Mouse (Mus musculus): ENCODE data around the gene Sh2b1.

Gene Sh2b1

DNA sequence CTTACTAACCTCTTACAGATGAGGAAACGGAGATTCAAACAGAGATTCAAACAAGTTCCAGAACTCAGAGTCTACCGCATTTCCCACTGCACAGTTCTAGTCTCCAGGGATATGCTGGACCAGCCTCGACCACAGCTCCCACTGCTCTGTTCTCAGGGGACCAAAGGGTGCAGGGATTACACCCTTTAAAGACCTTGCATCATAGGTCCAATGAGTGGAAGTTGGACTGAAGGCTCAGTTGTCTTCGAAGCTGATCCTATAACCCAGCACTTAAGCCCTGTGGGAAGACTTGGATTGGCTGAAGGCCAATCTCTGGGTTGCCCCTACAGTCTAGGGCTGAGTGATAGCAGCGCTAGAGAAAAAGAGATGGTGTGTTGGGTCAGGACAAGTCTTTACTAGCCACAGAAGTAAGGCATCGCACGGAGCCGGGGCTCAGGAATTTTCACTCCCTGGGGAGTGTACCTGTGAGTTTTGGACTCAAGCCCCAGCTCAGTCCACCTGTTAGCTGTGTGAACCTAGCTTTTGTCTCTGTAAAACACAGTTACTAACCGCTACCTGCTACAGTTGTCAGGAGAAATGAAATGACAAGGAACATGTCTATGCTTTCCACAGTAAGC is 1.6 kb downstream of the Sh2b1 start:
- DNase-seq, result no peak

DNA sequence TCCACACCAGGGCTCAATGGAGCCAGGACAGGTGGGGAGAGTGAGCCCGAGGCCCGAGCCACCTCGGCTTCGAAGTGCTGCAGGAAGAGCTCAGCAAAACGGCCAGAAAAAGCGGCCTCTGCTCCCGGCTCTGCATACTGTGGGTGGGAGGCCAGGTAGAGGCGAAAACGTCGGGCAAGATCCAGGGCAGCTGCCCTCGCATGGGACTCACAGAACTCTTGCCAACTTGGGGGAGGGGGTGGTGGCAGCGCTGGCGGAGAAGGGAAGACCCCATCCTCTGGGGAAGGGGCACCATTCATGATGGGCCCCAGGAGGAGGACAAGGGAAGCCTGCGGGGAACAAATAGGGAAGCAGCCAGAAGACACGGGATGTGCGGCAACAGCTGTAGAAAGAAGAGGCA is 2.5 kb downstream of the Sh2b1 start:
- no peak for DNase-seq

DNA sequence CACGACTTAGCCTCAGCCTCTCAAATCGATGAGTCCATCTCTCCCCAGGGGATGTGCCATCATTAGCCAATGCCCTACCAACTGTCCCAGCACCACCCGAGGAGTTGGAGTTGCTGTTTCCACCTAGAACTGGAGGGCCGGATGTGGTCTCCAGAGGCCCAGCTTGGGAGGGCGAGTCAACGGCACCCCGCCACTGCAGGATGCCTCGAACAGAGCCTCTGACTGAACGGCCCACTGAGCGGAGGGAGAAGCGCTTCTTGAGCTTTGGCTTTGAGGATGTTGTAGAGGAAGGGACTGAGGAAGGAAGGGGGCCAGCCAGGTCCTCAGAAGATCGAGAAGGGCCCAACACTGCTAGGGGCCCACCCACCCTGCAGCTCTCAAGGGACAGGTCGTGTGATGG is 2.9 kb downstream of the Sh2b1 start:
- no peak for DNase-seq

DNA sequence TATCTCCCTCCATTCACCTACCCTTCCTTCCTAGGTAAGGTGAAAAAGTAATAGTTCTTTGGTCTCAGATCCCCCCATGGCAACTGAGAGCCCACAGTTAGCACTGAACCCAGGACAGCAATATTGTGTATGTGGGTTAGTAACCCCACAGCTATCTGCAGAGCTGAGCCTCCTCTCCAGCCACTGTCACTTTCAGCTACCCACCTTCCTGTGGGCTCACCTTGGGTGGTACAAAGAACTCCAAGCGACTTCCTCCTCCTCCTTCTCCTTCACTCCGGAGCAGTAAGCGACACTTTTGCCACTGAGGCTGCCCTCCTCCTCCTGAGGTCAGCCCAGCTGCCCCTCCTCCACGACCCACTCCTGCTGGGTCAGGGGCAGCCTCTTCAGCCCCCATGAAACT is 3.4 kb downstream of the Sh2b1 start:
- DNase-seq, result no peak

DNA sequence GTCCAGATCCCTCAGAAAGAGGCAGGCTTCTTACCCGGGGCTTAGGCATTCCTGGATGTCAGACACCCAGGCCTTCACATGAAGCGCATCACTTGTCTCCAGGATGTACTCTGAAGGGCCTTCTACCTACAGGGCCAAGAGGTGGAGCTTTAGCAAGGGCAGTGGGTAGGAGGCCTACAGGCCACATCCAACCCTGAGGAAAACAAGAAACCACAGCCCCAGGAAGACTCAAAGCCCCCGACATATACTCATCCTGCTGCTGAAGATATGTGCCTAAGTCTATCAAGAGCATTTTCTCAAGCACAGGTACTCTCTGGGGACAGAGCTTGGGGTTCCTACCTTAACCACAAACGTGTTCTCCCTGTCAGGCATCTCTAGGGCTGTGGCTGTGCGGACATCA is 3.9 kb downstream of the Sh2b1 start:
- no peak for DNase-seq

DNA sequence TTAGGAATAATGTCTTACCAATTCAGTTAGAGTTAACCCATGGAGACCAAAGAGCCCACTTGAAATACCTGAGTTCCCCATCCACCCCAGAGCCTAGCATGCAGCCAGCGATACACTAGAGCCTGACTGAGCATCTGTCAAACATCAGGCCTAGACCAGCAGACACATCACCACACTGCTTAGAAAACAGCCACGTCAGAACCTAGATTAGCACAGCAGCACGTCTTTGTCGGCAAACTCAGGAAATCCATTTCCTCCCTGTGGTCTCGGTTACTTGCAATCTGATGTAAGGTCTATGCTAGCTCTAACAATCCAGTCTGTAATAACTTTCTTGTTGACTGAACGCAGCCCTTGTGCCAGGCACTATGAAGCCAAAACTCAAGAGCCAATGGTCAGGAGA is 5.1 kb downstream of the Sh2b1 start:
- DNase-seq, result no peak

DNA sequence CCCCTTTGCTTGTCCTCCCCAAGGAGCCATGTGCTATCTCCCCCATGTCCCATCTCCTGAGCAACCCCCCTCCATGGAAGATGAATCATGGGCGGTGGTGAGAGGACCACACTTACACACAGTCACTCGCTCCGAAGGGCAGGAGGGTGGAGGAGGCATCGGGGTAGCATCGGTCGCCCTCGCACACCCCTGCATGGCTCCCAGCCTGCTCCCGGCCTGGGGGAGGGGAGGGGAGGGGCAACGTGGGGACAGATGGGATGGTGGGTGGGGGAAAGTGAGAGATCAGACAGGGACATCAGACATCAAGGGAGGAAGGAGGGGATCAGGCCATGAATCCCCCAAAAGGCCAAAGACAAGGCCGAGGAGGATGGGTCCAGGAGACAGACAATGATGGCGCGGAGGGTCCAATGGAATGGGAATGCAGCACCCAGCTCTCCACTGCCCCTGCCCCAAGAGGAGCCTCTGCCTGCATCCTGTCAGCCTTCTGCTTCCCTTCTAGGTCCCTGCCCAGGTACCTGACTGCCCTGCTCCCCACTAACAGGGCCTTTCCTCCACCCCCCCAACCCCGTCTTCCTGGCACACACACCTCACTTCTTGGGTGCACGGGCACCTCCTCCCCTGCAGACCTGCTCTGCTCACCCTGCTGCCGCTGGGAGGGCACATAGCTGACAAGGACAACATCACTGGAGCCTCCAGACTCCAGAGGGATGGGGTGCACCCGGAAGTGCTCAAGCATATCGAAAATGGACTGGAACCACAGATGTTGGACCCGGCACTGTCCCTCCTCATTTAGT is 7.2 kb downstream of the Sh2b1 start:
- no peak for DNase-seq

DNA sequence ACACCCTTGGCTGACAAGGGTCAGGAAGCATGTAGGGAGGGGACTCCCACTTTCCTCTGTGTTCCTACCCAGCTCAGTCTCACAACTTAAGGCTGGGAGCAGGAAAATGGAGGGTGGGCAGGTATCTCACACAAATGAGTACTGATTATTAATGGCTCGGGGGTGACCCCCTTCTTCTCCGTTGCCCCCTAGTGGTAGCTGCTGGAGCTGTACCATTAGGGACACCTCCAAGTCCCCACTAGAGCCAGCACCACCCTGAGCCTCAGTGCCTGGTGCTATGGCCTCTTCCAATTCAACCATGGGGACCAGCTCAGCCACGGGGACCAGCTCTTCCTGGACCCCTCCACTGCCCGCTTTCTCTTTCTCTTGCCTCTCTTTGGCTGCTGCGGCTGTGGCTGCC is 8.0 kb downstream of the Sh2b1 start:
- peak; percentile 31 to 32 for DNase-seq

DNA sequence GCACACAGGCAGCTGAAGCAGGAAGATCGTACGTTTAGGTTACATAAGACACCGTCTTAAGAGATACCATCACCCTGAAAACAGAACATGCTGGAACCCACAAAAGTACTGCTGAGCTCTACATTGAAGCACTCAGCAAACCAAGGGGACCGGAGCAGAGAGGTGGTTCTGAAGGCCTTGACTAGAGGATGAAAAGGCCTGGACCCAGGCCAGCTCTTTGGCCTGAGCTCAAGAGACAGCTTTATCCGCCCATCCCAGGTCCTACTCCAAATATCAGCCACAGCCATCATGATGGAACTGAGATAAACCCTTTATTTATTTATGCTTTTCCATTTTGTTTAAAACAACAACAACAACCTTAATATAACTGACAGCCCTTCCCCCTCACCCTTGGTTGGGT is 8.5 kb downstream of the Sh2b1 start:
- no peak for DNase-seq

DNA sequence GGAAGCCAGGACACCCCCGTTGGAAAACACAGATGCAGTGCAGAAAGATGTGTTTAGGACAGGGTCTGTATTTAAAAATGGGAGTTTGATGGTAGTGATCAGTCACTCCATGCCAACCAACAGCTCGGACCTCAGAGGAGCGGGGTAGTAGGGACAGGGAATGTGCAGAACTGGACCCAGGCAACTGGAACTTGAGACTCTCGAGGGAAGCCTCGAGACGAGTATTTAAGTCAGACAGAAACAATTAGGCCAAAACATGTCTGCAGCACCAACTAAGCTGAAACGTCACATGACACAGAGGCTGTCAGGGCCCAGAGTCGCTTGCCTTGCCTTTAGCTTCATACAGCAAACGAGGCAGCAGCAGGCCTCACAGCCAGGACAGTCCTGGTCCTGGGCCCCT is 9.1 kb downstream of the Sh2b1 start:
- DNase-seq, result no peak

DNA sequence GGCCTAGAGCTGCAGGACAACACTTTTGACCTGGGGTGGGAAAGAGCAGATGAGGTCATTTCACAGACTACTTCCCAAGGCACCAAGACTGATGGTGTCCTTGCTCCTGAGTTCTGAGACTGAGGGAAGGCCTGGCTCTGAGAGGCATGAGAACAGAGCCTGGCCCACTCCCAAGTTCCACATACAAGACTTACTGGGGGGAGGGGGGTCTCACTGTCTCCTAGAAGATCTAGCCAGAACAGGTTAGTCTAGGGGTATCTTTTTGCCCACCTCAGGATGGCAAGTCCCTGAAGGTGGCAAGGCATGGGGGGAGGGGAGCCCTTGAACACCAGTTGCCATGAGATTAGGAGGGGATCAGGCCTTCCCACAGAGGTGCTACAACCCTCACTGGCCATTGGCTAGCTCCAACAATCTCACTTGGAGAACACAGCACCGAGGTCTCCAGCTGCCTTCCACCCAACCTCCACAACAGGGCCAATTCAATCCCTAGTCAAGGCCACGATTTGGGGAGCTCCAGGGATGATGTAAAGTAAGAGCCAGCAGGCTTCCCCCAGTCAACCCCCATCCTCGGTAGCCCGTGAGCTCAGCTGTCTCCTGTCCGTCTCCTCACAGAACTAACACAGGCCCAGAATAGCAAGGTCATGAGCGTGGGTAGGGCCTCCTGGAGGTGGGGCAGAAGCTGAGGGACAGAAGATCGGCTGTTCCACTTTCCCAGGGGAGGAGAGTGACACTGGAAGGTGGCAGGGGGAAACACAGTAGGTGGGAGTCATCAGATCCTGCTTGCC is 9.8 kb downstream of the Sh2b1 start:
- no peak for DNase-seq

DNA sequence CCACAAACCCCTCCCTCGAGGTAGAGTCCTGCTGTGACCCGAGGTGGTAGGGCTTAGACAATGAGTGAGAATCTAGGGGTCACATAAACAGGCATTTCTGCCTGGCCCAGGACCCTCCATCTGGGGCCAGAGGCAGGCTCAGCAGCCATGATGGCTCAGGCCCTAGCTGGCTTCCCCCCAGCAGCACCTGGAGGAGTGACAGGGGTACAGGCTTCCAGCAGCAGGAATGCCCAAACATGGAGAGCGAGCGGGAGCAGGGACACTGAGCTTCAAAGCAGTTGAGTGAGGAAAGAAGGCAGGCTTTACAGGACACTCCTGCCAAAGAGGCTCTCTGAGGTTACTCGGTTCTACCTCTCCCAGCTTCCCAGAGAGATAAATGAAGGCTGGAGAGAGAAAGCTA is 10.4 kb downstream of the Sh2b1 start:
- no peak for DNase-seq

DNA sequence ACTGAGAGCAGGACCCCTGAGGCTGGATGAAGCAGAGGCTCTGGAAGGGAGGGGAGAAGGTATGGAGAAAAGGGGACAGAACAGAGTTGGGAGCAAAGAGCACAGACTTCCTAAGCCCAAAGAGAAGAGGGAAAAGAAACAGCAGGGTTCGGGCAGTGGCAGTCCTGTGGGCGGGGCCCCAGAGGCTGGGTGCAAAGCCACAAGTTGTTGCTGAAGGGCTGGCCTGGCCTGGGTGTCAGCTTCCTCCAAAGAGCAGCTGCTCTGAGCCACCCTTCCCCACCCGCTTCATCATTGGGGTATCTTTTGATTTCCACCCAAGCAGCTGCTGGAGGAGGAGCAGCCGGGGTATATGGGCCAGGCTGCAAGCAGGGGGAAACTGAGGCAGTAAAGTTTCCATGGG is 11.1 kb downstream of the Sh2b1 start:
- no peak for DNase-seq

DNA sequence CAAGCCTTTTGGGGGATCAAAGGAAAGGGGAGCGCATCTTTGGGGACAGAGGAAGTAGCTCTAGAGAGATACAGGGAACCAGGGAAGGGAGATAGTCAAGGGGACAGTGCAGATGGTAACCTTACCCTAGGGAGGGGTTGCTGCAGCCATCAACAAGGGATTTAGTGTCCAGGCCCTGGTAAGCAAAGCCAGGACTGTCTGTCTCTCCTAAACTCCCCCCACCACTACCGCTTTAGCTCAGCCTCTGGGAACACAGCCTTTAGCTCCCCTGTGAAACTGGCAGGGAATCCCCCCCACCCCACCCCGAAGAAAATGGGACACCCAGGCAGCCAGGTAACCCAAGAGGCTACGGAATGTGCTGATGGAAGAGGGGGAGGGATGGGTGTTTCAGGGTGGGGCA is 11.7 kb downstream of the Sh2b1 start:
- no peak for DNase-seq

DNA sequence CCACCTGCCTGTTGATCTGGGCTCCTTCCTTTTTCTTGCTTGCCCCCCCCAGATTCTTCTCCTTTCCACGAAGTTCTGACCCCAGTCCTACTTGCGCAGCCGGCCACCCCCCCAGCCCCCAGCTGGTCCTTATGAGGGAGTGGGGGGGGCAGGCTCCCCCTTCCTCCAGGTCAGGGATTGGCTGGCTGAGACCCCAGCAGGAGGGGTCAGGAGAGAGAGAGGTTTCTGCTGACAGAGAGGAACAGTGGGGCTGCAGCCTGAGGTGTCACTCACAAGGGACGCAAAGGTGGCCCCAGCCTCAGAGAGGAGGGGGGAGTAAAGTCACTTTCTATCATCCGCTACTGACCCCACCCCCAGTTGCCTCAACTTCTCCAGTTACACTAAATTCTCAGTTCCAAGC is 12.2 kb downstream of the Sh2b1 start, which contains the start of gene Atp2a1:
Atp2a1 (minus strand) TSS at position 105 of the 400 bp plus-strand sequence.
- DNase-seq, result no peak

DNA sequence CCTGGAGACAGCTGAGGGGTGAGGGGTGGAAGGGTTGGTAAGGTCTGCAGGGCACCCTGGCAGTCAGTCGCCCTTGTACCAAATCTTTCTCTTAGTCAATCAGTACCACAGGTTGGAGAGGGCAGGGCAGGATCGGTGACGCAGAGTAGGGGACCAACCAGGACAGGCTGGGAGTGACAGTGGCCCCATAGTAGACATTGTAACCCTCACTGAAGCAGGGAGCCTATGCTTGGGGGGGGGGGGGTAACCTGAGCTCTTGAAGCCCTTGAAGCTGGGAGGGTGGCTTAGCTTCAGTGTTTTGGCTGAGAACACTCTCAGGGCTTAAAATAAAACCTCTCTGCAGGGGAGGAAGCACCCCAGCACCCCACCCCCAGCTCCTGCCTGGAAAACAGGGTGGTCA is 13.6 kb downstream of the Sh2b1 start:
- DNase-seq, result no peak

DNA sequence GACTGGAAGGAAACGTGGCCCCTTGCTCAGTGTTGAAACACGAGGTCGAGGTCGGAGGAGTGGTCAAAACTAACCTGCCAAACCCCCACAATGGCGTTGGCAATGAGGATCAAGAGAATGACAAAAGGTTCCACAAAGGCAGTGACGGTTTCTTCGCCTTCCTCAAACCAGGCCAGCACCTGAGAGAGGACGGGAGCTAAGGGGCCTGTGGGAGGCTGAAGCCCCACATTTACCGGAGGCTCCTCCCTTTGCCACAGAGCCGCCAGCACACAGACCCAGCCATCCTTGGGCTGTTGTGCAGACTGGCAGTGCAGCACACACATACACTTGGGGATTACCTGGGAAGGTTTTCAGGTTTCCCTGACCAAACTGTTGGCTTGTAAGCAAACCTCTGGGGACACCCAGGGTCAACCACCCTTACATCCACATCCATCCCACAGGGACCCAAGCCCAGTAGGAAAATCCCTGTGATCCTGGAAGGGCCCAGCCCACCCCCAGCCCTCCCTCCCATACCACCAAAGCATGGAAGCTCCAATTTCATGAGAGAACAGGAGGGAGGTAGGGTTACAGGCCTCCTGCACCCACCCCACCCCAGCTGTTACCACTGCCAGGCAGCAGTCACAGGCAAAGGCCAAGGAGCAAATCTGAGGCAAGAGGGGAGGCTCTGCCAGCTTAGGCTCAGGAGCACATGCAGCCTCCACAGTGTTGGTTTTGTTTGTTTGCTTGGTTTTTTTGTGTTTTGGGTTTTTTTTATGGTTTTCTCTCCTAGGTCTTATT is 14.4 kb downstream of the Sh2b1 start:
- no peak for DNase-seq

DNA sequence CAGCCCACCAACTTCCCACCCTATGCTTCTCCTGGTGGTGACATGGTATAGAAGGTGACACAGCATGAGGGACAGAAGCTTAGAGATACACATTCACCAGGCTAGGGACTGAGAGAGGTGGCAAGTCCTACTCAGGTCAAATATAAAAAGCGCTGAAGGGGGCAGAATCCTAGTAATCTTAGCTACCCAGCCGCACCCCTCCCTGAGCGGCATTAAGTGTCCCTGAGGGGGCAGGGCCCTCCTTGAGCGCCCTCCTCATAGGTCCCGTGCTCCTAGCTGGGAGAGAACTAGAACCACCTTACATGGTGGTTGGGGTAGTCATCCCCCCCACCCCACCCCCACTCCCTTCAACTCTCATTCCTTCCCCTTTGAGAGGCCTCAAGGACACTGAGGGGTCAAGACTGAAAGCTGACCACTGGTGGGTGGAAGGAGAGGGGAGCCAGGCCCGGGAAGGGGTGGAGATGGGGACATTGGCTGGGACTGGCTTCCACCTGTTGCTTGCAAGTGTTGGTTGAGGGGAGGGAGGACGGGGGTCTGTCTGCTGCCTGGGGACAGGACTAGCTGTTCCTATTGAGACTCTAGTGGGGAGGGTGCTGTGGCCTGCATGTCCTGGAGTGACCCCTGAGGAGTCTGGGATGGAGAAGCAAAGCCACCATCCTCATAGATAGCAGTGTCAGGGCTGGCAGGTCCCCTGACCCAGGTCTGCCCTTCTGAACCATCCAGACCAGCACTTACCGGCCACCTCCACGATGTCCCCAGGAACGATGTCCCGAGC is 16.2 kb downstream of the Sh2b1 start:
- no peak for DNase-seq

DNA sequence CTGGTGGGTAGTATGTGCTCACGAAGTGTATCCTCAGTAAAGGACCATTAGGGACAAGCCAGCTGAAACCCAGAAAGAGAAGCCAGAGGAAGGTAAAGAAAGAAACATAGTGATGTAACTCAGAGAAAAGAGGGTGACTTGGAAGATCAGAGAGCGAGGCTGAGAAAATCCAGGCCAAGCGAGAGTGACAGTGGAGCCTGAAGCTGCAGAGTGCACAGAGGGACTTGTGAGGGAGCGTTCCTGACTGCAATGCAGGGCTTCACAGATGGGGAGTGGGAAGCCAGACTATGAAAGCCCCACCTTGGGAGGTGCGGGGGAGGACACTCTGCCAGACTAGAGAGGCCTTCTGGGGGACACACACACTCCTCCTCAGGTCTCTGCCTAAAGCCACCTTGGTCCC is 17.0 kb downstream of the Sh2b1 start:
- no peak for DNase-seq

DNA sequence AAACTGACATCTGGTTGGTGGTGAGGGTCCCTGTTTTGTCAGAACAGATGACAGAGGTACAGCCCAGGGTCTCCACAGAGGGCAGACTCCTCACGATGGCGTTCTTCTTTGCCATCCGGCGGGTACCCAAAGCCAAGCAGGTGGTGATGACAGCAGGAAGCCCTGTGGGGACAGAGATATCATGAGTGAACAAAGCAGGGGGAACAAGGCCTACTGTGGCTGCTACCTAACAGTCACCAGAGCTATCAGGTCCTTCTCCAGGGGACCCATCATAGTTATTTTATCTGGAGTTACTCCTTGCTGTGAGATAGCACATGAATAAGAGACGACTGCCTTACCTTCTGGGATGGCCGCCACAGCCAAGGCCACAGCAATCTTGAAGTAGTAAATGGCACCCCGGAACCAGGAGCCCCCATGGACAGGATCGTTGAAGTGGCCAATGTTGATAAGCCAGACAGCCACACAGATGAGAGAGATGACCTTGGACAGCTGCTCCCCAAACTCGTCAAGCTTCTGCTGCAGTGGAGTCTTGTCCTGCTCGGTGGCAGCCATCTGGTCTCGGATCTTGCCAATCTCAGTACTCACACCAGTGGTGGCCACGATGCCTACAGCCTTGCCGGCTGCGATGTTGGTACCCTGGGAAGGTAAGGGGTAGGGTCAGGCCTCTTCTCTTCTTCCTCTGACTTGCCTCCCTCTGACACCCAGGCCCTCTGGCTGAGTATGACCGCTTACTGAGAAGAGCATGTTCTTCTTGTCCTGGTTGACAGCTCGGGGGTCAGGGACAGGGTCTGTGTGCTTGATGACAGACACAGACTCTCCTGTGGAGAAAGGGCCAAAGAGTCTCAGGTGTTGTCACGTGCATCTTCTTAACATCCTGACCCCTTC is 18.6 kb downstream of the Sh2b1 start:
- DNase-seq, result no peak

DNA sequence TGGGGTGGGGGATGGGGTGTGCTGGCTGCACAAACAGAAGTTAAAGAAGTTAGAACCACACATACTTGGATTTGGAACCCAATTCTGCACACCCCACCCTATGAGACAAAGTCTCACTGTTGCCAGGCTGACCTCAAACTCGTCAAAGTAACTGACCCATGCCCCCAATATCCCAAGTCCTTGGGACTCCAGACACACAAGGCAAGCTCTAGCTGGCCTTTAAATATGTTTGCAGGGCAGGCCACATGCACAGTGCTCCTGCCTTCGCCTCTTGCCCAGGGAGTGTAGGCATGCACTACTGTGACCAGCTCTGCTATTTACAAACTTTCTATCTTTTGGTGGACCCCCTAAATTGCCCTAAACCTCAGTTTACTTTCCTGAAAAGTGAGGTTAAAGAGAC is 20.0 kb downstream of the Sh2b1 start:
- DNase-seq, result no peak
